Mouse (Mus musculus): Measurements from ENCODE around the gene Defb45. TPM values are rescaled to one million over a fixed set of nuclear protein-coding genes. Genes with fewer than 3 reads are reported as not detected.

The Defb45 gene
- polyA plus RNA-seq, 2 experiments = not detected

DNA sequence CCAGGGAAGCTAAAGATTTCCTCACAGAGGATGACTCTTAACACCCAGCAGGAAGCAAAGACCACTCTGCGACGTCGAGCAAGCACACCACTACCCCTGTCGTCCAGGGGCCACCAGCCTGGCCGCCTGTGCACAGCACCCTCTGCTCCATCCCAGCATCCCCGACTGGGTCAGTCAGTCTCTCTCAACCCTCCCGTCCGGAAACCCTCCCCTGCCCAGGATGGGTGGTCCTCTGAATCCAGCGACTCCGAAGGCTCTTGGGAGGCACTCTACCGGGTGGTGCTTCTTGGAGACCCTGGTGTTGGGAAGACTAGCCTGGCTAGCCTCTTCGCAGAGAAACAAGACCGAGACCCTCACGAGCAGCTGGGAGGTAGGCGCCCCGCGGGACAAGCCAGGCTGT lies 28.9 kb upstream of the Defb45 start:
- no peak overlapping the region for H3K4me2 ChIP-seq (ENCODE audit: low read depth)
- H3K9me3 ChIP-seq (ENCODE audit: control insufficient read depth, low read length) = no peaks in the 10 kb centered on the region

DNA sequence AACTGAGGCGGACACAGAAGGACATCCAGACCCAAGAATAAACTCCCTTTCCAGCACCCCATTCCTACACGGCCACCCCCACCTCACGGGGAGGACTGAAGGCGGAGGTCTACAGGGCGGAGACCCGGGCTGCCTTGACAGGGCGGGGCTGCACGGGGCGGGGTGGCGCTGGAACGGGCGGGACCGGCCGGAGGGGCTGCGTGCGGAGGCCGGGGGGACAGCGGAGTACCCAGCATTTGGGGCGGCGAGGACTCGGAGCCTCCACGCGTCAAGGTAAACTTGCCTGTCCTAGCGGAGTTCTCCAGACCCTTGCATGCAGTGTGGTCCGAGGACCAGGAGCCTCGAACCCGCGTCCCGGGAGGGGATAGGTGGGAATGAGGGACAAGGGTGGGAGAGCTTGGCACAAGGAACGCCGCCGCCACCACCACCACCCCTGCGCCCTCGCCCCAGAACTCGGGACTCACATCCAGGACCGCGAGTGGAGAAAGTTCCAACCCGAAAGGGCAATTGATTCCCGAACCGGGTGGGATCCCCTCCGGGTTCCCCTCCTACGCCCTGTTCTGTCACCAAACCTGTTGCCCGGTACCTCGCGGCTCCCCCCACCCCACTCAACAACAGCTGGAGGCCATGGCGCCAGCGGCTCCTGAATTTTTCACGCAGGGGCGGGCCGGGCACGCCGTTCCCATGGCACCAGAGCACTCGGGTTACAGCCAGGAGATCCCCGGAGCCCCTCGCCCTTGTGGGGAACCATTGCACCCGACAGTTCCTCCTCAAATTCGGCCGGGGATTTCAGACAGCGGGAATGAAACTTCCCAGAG lies 27.8 kb upstream of the Defb45 start, which contains the start of gene Rem1:
Gene Rem1 (plus strand): TSS at position 178 of the 818 bp plus-strand sequence.
- no peak within 1 kb of the TSS; the same call in 1 of the 2 replicates for H3K9ac ChIP-seq (replicated peaks)
- no peak for ATAC-seq (ENCODE audit: insufficient read depth)
- no peak for TF ChIP-seq CTCF (IDR thresholded peaks at IDR 0.05; ENCODE audit: low read depth)
- TF ChIP-seq EP300 (IDR thresholded peaks at IDR 0.05; ENCODE audit: low read depth) = no peak
- H3K4me3 ChIP-seq (ENCODE audit: insufficient read depth in 1 of 2, low read depth in 2 of 2, low read length in 2 of 2) = peak within 1 kb of the TSS; percentile 6 to 19; a peak in 2 of 4 replicates
- no peak within 1 kb of the TSS for H3K27ac ChIP-seq
- H3K4me2 ChIP-seq (ENCODE audit: low read depth) = peak within 1 kb of the TSS; percentile 37
- no peaks in the 10 kb centered on the region for H3K36me3 ChIP-seq (replicated peaks; ENCODE audit: control insufficient read depth, insufficient read depth, low read depth)
- WGBS (ENCODE audit: insufficient replicate concordance) = 2% methylated on average over 59 of the region's 59 CpGs
- peaks cover 34% of the 10 kb centered on the region for H3K27me3 ChIP-seq (ENCODE audit: control insufficient read depth, insufficient read depth, low read length)
- no peak for DNase-seq (ENCODE audit: low read depth in 3 of 3, low spot score in 3 of 3)
- no peaks in the 10 kb centered on the region for H3K4me1 ChIP-seq (replicated peaks; ENCODE audit: control insufficient read depth in 2 of 2, insufficient read depth in 2 of 2, low read length in 1 of 2)
- H3K9me3 ChIP-seq (ENCODE audit: control insufficient read depth, low read length) = no peaks in the 10 kb centered on the region

More for the DNA sequence above, 28.9 kb upstream of the Defb45 start:
- H3K27me3 ChIP-seq (ENCODE audit: control insufficient read depth, insufficient read depth, low read length) = peaks cover 34% of the 10 kb centered on the region
- no peak overlapping the region for H3K4me3 ChIP-seq (ENCODE audit: insufficient read depth in 1 of 2, low read depth in 2 of 2, low read length in 2 of 2)
- DNase-seq (ENCODE audit: low read depth in 3 of 3, low spot score in 3 of 3) = no peak
- H3K27ac ChIP-seq = no peak overlapping the region
- no peaks in the 10 kb centered on the region for H3K36me3 ChIP-seq (replicated peaks; ENCODE audit: control insufficient read depth, insufficient read depth, low read depth)
- H3K9ac ChIP-seq (replicated peaks) = no peak overlapping the region
- TF ChIP-seq EP300 (IDR thresholded peaks at IDR 0.05; ENCODE audit: low read depth) (no peak), CTCF (IDR thresholded peaks at IDR 0.05; ENCODE audit: low read depth) (no peak)
- ATAC-seq (ENCODE audit: insufficient read depth) = no peak
- no peaks in the 10 kb centered on the region for H3K4me1 ChIP-seq (replicated peaks; ENCODE audit: control insufficient read depth in 2 of 2, insufficient read depth in 2 of 2, low read length in 1 of 2)
- WGBS (ENCODE audit: insufficient replicate concordance) = 29% methylated on average over 17 of the region's 17 CpGs

GRCm38 (mm10) chr2:152625256-152625655 lies 26.1 kb upstream of the Defb45 start:
- peaks cover 34% of the 10 kb centered on the region for H3K27me3 ChIP-seq (ENCODE audit: control insufficient read depth, insufficient read depth, low read length)
- H3K9me3 ChIP-seq (ENCODE audit: control insufficient read depth, low read length) = no peaks in the 10 kb centered on the region
- H3K9ac ChIP-seq (replicated peaks) = no peak overlapping the region
- no peak overlapping the region for H3K4me2 ChIP-seq (ENCODE audit: low read depth)
- no peaks in the 10 kb centered on the region for H3K4me1 ChIP-seq (replicated peaks; ENCODE audit: control insufficient read depth in 2 of 2, insufficient read depth in 2 of 2, low read length in 1 of 2)
- DNase-seq (ENCODE audit: low read depth in 3 of 3, low spot score in 3 of 3) = no peak
- no peak for ATAC-seq (ENCODE audit: insufficient read depth)
- H3K36me3 ChIP-seq (replicated peaks; ENCODE audit: control insufficient read depth, insufficient read depth, low read depth) = no peaks in the 10 kb centered on the region
- no peak overlapping the region for H3K4me3 ChIP-seq (ENCODE audit: insufficient read depth in 1 of 2, low read depth in 2 of 2, low read length in 2 of 2)
- WGBS (ENCODE audit: insufficient replicate concordance) = 24% methylated on average over 1 of the region's 1 CpGs
- H3K27ac ChIP-seq = no peak overlapping the region
- TF ChIP-seq CTCF (IDR thresholded peaks at IDR 0.05; ENCODE audit: low read depth) = no peak
- no peak for TF ChIP-seq EP300 (IDR thresholded peaks at IDR 0.05; ENCODE audit: low read depth)

DNA sequence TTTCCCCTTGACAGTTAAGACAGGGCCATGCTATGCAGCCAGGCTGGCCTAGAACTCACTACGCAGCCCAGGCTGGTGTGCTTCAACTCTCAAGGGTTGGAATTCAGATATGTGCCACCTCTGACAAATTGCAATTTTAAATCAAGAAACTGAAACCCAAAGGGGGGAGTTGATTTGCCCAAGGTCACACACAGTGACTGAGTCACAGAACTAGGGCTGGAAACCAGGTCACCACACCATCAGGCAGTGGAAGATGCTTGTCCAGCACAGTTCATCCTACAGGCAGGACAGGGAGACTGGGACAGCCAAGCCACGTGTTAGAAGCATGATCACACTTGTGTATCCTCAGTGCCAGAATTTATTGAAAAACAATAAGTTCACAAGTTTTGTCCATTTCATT lies 25.4 kb upstream of the Defb45 start:
- Histone ChIP-seq H3K4me2 (ENCODE audit: low read depth) (no peak overlapping the region), H3K27me3 (ENCODE audit: control insufficient read depth, insufficient read depth, low read length) (peaks cover 34% of the 10 kb centered on the region), H3K4me3 (ENCODE audit: insufficient read depth in 1 of 2, low read depth in 2 of 2, low read length in 2 of 2) (no peak overlapping the region), H3K9me3 (ENCODE audit: control insufficient read depth, low read length) (no peaks in the 10 kb centered on the region), H3K27ac (no peak overlapping the region), H3K9ac (replicated peaks) (no peak overlapping the region), H3K36me3 (replicated peaks; ENCODE audit: control insufficient read depth, insufficient read depth, low read depth) (no peaks in the 10 kb centered on the region), H3K4me1 (replicated peaks; ENCODE audit: control insufficient read depth in 2 of 2, insufficient read depth in 2 of 2, low read length in 1 of 2) (no peaks in the 10 kb centered on the region)
- DNase-seq (ENCODE audit: low read depth in 3 of 3, low spot score in 3 of 3) = no peak
- TF ChIP-seq CTCF (IDR thresholded peaks at IDR 0.05; ENCODE audit: low read depth) (no peak), EP300 (IDR thresholded peaks at IDR 0.05; ENCODE audit: low read depth) (no peak)
- ATAC-seq (ENCODE audit: insufficient read depth) = no peak
- WGBS (ENCODE audit: insufficient replicate concordance) = 56% methylated on average over 2 of the region's 2 CpGs

DNA sequence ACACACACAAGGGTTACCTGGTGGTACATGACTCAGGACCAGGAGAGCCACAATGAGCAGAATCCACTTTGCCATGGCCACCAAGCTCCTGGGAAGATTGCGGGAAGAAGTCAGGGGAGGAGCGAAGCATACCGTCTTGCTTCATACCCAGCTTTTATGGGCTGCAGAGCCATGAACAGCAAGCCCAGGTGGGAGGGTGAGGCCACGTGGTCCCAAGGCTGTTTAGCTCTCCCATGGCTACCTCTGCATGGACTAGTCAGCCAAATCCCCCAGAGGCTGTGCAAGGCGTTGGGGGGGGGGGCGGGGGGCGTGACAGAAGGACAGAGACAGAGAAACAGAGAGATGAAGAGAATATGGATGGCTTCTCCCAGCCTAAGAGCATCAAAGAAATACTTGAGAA lies 23.8 kb upstream of the Defb45 start, which contains the start of gene Defb25:
Gene Defb25 (minus strand): TSS at position 101 of the 400 bp plus-strand sequence.
- no peak for TF ChIP-seq CTCF (IDR thresholded peaks at IDR 0.05; ENCODE audit: low read depth)
- ATAC-seq (ENCODE audit: insufficient read depth) = no peak

More for the DNA sequence above, 23.8 kb upstream of the Defb45 start, which contains the start of gene Defb25:
- H3K36me3 ChIP-seq (replicated peaks; ENCODE audit: control insufficient read depth, insufficient read depth, low read depth) = no peaks in the 10 kb centered on the region
- H3K4me1 ChIP-seq (replicated peaks; ENCODE audit: control insufficient read depth in 2 of 2, insufficient read depth in 2 of 2, low read length in 1 of 2) = no peaks in the 10 kb centered on the region
- H3K27ac ChIP-seq = no peak within 1 kb of the TSS
- H3K4me2 ChIP-seq (ENCODE audit: low read depth) = no peak within 1 kb of the TSS
- WGBS (ENCODE audit: insufficient replicate concordance) = 69% methylated on average over 7 of the region's 7 CpGs
- no peak for DNase-seq (ENCODE audit: low read depth in 3 of 3, low spot score in 3 of 3)
- peaks cover 27% of the 10 kb centered on the region for H3K27me3 ChIP-seq (ENCODE audit: control insufficient read depth, insufficient read depth, low read length)
- no peaks in the 10 kb centered on the region for H3K9me3 ChIP-seq (ENCODE audit: control insufficient read depth, low read length)
- H3K4me3 ChIP-seq (ENCODE audit: insufficient read depth in 1 of 2, low read depth in 2 of 2, low read length in 2 of 2) = no peak within 1 kb of the TSS
- H3K9ac ChIP-seq (replicated peaks) = no peak within 1 kb of the TSS
